Mouse (Mus musculus): ENCODE measurements around the gene 1700020N15Rik. TPM values are rescaled to one million over a fixed set of nuclear protein-coding genes. Genes with fewer than 3 reads are reported as not detected.

Gene 1700020N15Rik
- polyA plus RNA-seq (2015; fragmentation: Nextera tagmentation; extraction: Ambion mirVana) = not detected in 2 replicates

GRCm38 (mm10) chrX:69945000-69945399, at the start of gene 1700020N15Rik:
Gene 1700020N15Rik, plus strand, starts transcription at chrX:69945300.

Measured in spleen, postnatal 0 days (tissue).